Mouse (Mus musculus) hindbrain, postnatal 0 days (tissue): ENCODE data around the gene Dclk2. TPM values are rescaled to one million over a fixed set of nuclear protein-coding genes. Genes with fewer than 3 reads are reported as not detected.
A peak's percentile ranks its signal among the peaks of the same experiment; 100 is the strongest.

Experiments used
- ATAC-seq: fragments of 200-750 bp; cut with Nextera tagmentation; 2 replicates; pipeline ENCODE4 v1.8.0; 2017; ENCODE audit warnings: mild to moderate bottlenecking, moderate TSS enrichment, moderate library complexity
- DNase-seq: peaks from one replicate; pipeline ENCODE4 v3.0.0-alpha.2; 2015; ENCODE audit warnings: low spot score
- H3K27ac ChIP-seq: fragments of 300-500 bp; sonication (generic); 2 replicates; pipeline ENCODE4 v1.5.1; 2014; ENCODE audit warnings: mild to moderate bottlenecking
- H3K27me3 ChIP-seq: fragments of 300-500 bp; sonication (generic); 2 replicates; pipeline ENCODE4 v1.6.1; 2014; ENCODE audit warnings: low read length, mixed read lengths; ENCODE audit not compliant: insufficient read depth
- H3K36me3 ChIP-seq: fragments of 300-500 bp; sonication (generic); 2 replicates; pipeline ENCODE4 v1.6.1; 2014; ENCODE audit warnings: low read length, mixed read lengths; ENCODE audit not compliant: insufficient read depth
- H3K4me1 ChIP-seq: fragments of 300-500 bp; sonication (generic); 2 replicates; pipeline ENCODE4 v1.6.1; 2014; ENCODE audit warnings: antibody characterized with exemption, low read length, mixed read lengths; ENCODE audit not compliant: insufficient read depth
- H3K4me2 ChIP-seq: fragments of 300-500 bp; sonication (generic); 2 replicates; pipeline ENCODE4 v1.6.1; 2014; ENCODE audit warnings: low read depth, mild to moderate bottlenecking, low read length, moderate library complexity, mixed read lengths
- H3K4me3 ChIP-seq: fragments of 300-500 bp; sonication (generic); 2 replicates; pipeline ENCODE4 v1.5.1; 2014; ENCODE audit warnings: low read length
- H3K9ac ChIP-seq: fragments of 300-500 bp; sonication (generic); replicated peaks from 2 replicates; pipeline ENCODE4 v1.6.1; 2014; ENCODE audit warnings: mild to moderate bottlenecking, low read length, moderate library complexity, mixed read lengths
- H3K9me3 ChIP-seq: fragments of 300-500 bp; sonication (generic); 2 replicates; pipeline ENCODE4 v1.6.1; 2016; ENCODE audit warnings: low read length, mixed read lengths
- CTCF ChIP-seq: IDR thresholded peaks from 2 replicates; pipeline ENCODE4 v1.5.1; 2016; ENCODE audit warnings: antibody characterized with exemption, control low read depth, low read depth
- WGBS: fragments of 180-500 bp; shearing (Covaris S2); extraction: QIAGEN DNeasy Blood & Tissue Kit; methylation state at CpG from one replicate; pipeline ENCODE4 v1.1.7; 2014; 5-methylcytosine and 5-hydroxymethylcytosine counted together
- polyA plus RNA-seq: library from polyadenylated mRNA; unstranded; fragments of >200 nt; fragmentation: Nextera tagmentation; extraction: Ambion mirVana; gene quantifications from 2 replicates; pipeline ENCODE4 v1.2.1, GENCODE M21; 2015
- total RNA-seq: library from RNA; depleted of rRNA; stranded (reverse); fragments of >200 nt; gene quantifications from 2 replicates; pipeline ENCODE4 v1.2.3, GENCODE M21; 2014

The Dclk2 gene
- total and polyA plus RNA-seq, 2 experiments from 2014 or later = 69.6 to 159 TPM

GRCm38 (mm10) chr3:86873092-86873600, 47.5 kb downstream of the Dclk2 start:
- H3K27ac ChIP-seq = peak overlapping the region; percentile 22; the same call in 1 of the 2 replicates
- H3K4me1 ChIP-seq = peaks cover 19% of the 10 kb centered on the region
- no peak overlapping the region for H3K4me3 ChIP-seq
- no peak overlapping the region for H3K9ac ChIP-seq
- no peaks in the 10 kb centered on the region for H3K9me3 ChIP-seq
- no peaks in the 10 kb centered on the region for H3K36me3 ChIP-seq
- TF ChIP-seq CTCF = no peak
- peak; percentile 88 for ATAC-seq
- 29% methylated on average over 6 of the region's 6 CpGs for WGBS
- no peaks in the 10 kb centered on the region for H3K27me3 ChIP-seq
- DNase-seq = peak; percentile 65
- H3K4me2 ChIP-seq = no peak overlapping the region

GRCm38 (mm10) chr3:86870952-86871351, 49.7 kb downstream of the Dclk2 start:
- Histone ChIP-seq H3K4me1 (peaks cover 20% of the 10 kb centered on the region), H3K9ac (no peak overlapping the region), H3K36me3 (no peaks in the 10 kb centered on the region), H3K4me3 (no peak overlapping the region), H3K4me2 (no peak overlapping the region), H3K27me3 (no peaks in the 10 kb centered on the region), H3K9me3 (no peaks in the 10 kb centered on the region), H3K27ac (0 out of 2 replicates have a peak overlapping the region, but pooled peaks have one; percentile 45)
- no peak for TF ChIP-seq CTCF
- ATAC-seq (no peak), DNase-seq (no peak)
- 69% methylated on average over 6 of the region's 6 CpGs for WGBS

DNA sequence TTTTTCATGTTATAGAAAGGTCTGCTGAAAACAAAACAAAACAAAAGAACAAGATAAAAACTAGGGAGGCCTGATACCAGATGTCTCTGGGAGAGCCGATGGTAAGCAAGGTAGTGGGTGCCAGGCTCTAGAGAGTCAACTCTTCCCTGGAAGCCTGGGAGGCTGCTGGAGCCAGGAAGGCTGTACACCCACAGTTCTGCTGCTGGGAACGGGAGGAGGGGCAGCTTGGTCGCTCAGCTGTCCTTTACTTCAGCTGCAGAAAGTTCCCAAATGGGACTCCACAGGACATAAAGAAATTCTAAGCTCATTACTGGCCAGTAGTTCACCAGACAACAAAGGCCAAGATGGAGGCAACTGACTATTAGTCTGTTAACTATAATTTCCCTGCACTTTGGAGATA, 50.2 kb downstream of the Dclk2 start:
- H3K9me3 ChIP-seq = no peaks in the 10 kb centered on the region
- 35% methylated on average over 3 of the region's 3 CpGs for WGBS
- no peaks in the 10 kb centered on the region for H3K36me3 ChIP-seq
- H3K27ac ChIP-seq = peak overlapping the region; percentile 45; the same call in 1 of the 2 replicates
- no peak overlapping the region for H3K4me2 ChIP-seq
- H3K27me3 ChIP-seq = no peaks in the 10 kb centered on the region
- H3K4me3 ChIP-seq = no peak overlapping the region
- no peak overlapping the region for H3K9ac ChIP-seq
- peaks cover 20% of the 10 kb centered on the region for H3K4me1 ChIP-seq
- no peak for TF ChIP-seq CTCF
- no peak for DNase-seq
- no peak for ATAC-seq

GRCm38 (mm10) chr3:86868721-86869120, 51.9 kb downstream of the Dclk2 start:
- DNase-seq = no peak
- no peaks in the 10 kb centered on the region for H3K27me3 ChIP-seq
- no peaks in the 10 kb centered on the region for H3K9me3 ChIP-seq
- no peak for ATAC-seq
- peaks cover 17% of the 10 kb centered on the region for H3K4me1 ChIP-seq
- H3K4me2 ChIP-seq = no peak overlapping the region
- no peak overlapping the region for H3K4me3 ChIP-seq
- no peak overlapping the region for H3K27ac ChIP-seq
- no peak overlapping the region for H3K9ac ChIP-seq
- 74% methylated on average over 3 of the region's 3 CpGs for WGBS
- TF ChIP-seq CTCF = no peak
- no peaks in the 10 kb centered on the region for H3K36me3 ChIP-seq

DNA sequence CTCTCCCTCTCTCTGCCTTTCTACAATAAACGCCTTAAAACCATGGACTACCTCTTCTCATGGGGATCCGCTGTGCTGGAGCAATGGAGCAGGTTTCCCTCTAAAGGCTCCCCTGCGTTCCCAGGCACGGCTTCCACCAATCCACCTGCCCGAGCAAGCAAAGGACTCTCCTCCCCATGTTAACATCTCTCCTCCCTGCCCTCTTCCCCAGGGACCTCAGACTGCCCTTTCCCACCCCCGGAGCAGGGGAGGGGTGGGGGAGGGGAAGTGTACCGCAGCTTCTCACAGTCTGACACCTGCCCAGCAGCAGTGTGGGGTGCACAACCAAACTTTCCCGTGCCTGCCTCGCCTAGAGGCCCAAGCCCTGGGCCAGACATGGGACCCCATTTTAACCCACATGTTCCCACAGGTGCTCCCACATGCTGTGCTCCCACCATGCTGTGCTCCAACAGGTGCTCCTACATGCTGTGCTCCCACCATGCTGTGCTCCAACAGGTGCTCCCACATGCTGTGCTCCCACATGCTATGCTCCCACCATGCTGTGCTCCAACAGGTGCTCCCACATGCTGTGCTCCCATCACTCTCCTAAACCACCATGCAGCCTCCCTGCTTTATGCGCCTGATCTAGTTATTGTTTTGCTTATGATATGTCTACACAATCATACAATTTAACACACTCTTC, 57.2 kb downstream of the Dclk2 start:
- TF ChIP-seq CTCF = no peak
- 16% methylated on average over 10 of the region's 10 CpGs for WGBS
- peak overlapping the region; percentile 37; the same call in 1 of the 2 replicates for H3K27ac ChIP-seq
- H3K9me3 ChIP-seq = no peaks in the 10 kb centered on the region
- DNase-seq (no peak), ATAC-seq (peak; percentile 58)
- no peak overlapping the region for H3K4me2 ChIP-seq
- H3K9ac ChIP-seq = no peak overlapping the region
- H3K4me3 ChIP-seq = no peak overlapping the region
- H3K27me3 ChIP-seq = no peaks in the 10 kb centered on the region
- no peaks in the 10 kb centered on the region for H3K36me3 ChIP-seq
- peaks cover 23% of the 10 kb centered on the region for H3K4me1 ChIP-seq

DNA sequence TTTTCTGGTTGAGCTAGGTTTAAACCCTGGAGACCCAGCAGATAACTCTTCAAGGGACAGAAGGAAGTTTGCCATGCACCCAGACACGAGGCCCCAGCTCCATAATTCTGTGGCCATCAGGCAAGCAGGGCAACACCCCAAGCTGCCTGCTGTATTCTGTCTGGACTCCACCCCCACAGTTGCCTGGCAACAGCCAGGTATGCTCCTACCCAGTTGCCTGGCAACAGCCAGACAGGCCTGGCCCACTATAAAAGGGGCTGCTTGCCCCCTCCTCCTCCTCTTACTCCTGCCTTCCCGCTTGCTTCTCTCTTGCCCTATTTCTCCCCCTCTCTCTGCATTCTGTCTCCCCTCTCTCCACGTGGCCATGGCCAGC, 57.7 kb downstream of the Dclk2 start:
- H3K36me3 ChIP-seq = no peaks in the 10 kb centered on the region
- no peak overlapping the region for H3K4me3 ChIP-seq
- DNase-seq (peak; percentile 63), ATAC-seq (peak; percentile 87)
- H3K27ac ChIP-seq = peak overlapping the region; percentile 37; the same call in 1 of the 2 replicates
- no peak overlapping the region for H3K9ac ChIP-seq
- no peaks in the 10 kb centered on the region for H3K9me3 ChIP-seq
- peaks cover 23% of the 10 kb centered on the region for H3K4me1 ChIP-seq
- H3K27me3 ChIP-seq = no peaks in the 10 kb centered on the region
- TF ChIP-seq CTCF = no peak
- H3K4me2 ChIP-seq = no peak overlapping the region
- WGBS = 6% methylated on average over 3 of the region's 3 CpGs
